In genomic region chr10:21452611-21453010, GRCm38 (mm10) we compare ENCODE assay signal across 24 mouse cellular contexts.
DNase-seq lines count a peak whose midpoint lies in the region; ATAC-seq and TF ChIP-seq lines count a peak whose summit lies in the region.
"Had no signal": no experiment of that assay in that cellular context is flagged by ENCODE, and none has a peak within 500 bp of the region (broad histone marks: within the 10 kb centered on the region; RNA-seq: fewer than 3 reads in every experiment).

No protein-coding gene starts in this region.

- no peak overlapping the region for H3K27ac ChIP-seq in forebrain, embryonic 15.5 days (replicated peaks)
- no peak overlapping the region for H3K27ac ChIP-seq in kidney, embryonic 15.5 days

- H3K4me3 ChIP-seq in C2C12 (ENCODE audit: insufficient read depth, poor library complexity, severe bottlenecking): no peak overlapping the region
- no peak overlapping the region for H3K4me3 ChIP-seq in forebrain, embryonic 15.5 days
- no peak overlapping the region for H3K4me3 ChIP-seq in kidney, embryonic 15.5 days (replicated peaks)

- peaks cover 15% of the 10 kb centered on the region; the same call in 1 of the 2 replicates for H3K4me1 ChIP-seq in forebrain, embryonic 15.5 days
- H3K4me1 ChIP-seq in kidney, embryonic 15.5 days: peaks cover 4% of the 10 kb centered on the region; the same call in 1 of the 2 replicates

- H3K79me3 ChIP-seq in C2C12 (ENCODE audit: low read depth): no peaks in the 10 kb centered on the region

- 92% methylated on average over 2 of the region's 2 CpGs for WGBS in forebrain, embryonic 15.5 days
- 97% methylated on average over 2 of the region's 2 CpGs for WGBS in kidney, embryonic 15.5 days

- no peak overlapping the region for H3K4me2 ChIP-seq in forebrain, embryonic 15.5 days (replicated peaks)
- no peak overlapping the region for H3K4me2 ChIP-seq in kidney, embryonic 15.5 days

- H3K36me3 ChIP-seq in C2C12 (ENCODE audit: control insufficient read depth, insufficient read depth): no peaks in the 10 kb centered on the region
- no peaks in the 10 kb centered on the region for H3K36me3 ChIP-seq in forebrain, embryonic 15.5 days
- no peaks in the 10 kb centered on the region for H3K36me3 ChIP-seq in kidney, embryonic 15.5 days
- H3K36me3 ChIP-seq: G1E had no signal

- H3K79me2 ChIP-seq in C2C12 (ENCODE audit: control insufficient read depth, insufficient read depth): no peaks in the 10 kb centered on the region

- H3K27me3 ChIP-seq in C2C12 (ENCODE audit: control insufficient read depth, insufficient read depth, insufficient read length): peaks cover 3% of the 10 kb centered on the region
- no peaks in the 10 kb centered on the region for H3K27me3 ChIP-seq in forebrain, embryonic 15.5 days
- no peaks in the 10 kb centered on the region for H3K27me3 ChIP-seq in kidney, embryonic 15.5 days
- H3K27me3 ChIP-seq: CH12.LX had no signal

- no peak overlapping the region for H3ac ChIP-seq in C2C12 (ENCODE audit: control insufficient read depth, insufficient read length, low read depth)

- no peak for ATAC-seq in forebrain, embryonic 15.5 days (replicated peaks)
- ATAC-seq in kidney, embryonic 15.5 days (replicated peaks; ENCODE audit: low FRiP score): no peak
- ATAC-seq: activated CD4-positive, CD25-positive, alpha-beta regulatory T cell, adult 4 months; CD4-positive, CD25-positive, alpha-beta regulatory T cell, adult 4 months; Patski had no signal

- no peaks in the 10 kb centered on the region for H3K9me3 ChIP-seq in forebrain, embryonic 15.5 days
- no peaks in the 10 kb centered on the region for H3K9me3 ChIP-seq in kidney, embryonic 15.5 days (replicated peaks)

- no peak for TF ChIP-seq CTCF in C2C12 (IDR thresholded peaks at IDR 0.05; ENCODE audit: control insufficient read depth, insufficient read depth, insufficient read length)

- no peak overlapping the region for H3K9ac ChIP-seq in forebrain, embryonic 15.5 days (replicated peaks)
- H3K9ac ChIP-seq in kidney, embryonic 15.5 days: no peak overlapping the region

- peak; percentile 51 for DNase-seq in 3T3-L1 (ENCODE audit: low read depth, low spot score)
- peak; percentile 68 for DNase-seq in NIH3T3 (ENCODE audit: low read depth)
- DNase-seq in right cerebral cortex, adult 18-20 months: no peak
- DNase-seq: adrenal gland, adult 2 months; adrenal gland, adult 8-10 months; adrenal gland, postnatal 10 days; adrenal gland, postnatal 14 days; adrenal gland, postnatal 25 days; adrenal gland, postnatal 36 days; B cell, adult 2 months; cerebellum, adult 11 months; cerebellum, adult 11-12 months; cerebellum, adult 18-20 months; cerebellum, adult 2 months; cerebellum, adult 8-10 months; cerebellum, adult 9-10 months had no signal

TF ChIP-seq in C2C12, 6 proteins besides CTCF, POLR2A, EP300 and RAD21:
- TF ChIP-seq USF1 (IDR thresholded peaks at IDR 0.05; ENCODE audit: low read depth) (no peak), FOSL1 (IDR thresholded peaks at IDR 0.05; ENCODE audit: insufficient read depth, low read length, poor library complexity, severe bottlenecking) (peak; percentile 45), CEBPB (IDR thresholded peaks at IDR 0.05; ENCODE audit: low read depth) (no peak), MAX (IDR thresholded peaks at IDR 0.05) (no peak), MYOG (IDR thresholded peaks at IDR 0.05; ENCODE audit: control insufficient read depth, extremely low read depth, insufficient read length) (no peak), MYOD1 (IDR thresholded peaks at IDR 0.05; ENCODE audit: control insufficient read depth, insufficient read length, low read depth) (peak; percentile 49)
